Mouse (Mus musculus) heart, postnatal 0 days (tissue): ENCODE measurements at regions not wholly inside any gene's neighbourhood (a gene's known extent, or its start where the extent isn't known, plus 50 kb on each side); places are given as distances from the start of the nearest gene placed in this dataset.

Source experiments
- ATAC-seq: fragments of 200-750 bp; cut with Nextera tagmentation; 2 replicates; pipeline ENCODE4 v1.8.0; 2017; ENCODE audit warnings: low read depth, moderate number of reproducible peaks, moderate library complexity; ENCODE audit not compliant: insufficient read depth
- DNase-seq: peaks from one replicate; pipeline ENCODE4 v3.0.0-alpha.2; 2016; ENCODE audit warnings: low spot score
- H3K27ac ChIP-seq: fragments of 300-500 bp; sonication (generic); 2 replicates; pipeline ENCODE4 v1.5.1; 2014; ENCODE audit warnings: low read depth, mild to moderate bottlenecking
- H3K27me3 ChIP-seq: fragments of 300-500 bp; sonication (generic); 2 replicates; pipeline ENCODE4 v1.6.1; 2014; ENCODE audit warnings: low read length, mixed read lengths; ENCODE audit not compliant: control insufficient read depth, insufficient read depth
- H3K36me3 ChIP-seq: fragments of 300-500 bp; sonication (generic); replicated peaks from 2 replicates; pipeline ENCODE4 v1.6.1; 2014; ENCODE audit warnings: low read length, mixed read lengths; ENCODE audit not compliant: control insufficient read depth, insufficient read depth
- H3K4me1 ChIP-seq: fragments of 300-500 bp; sonication (generic); 2 replicates; pipeline ENCODE4 v1.6.1; 2014; ENCODE audit warnings: antibody characterized with exemption; ENCODE audit not compliant: control insufficient read depth, insufficient read depth
- H3K4me2 ChIP-seq: fragments of 300-500 bp; sonication (generic); 2 replicates; pipeline ENCODE4 v1.6.1; 2014; ENCODE audit warnings: low read depth, mild to moderate bottlenecking, low read length, moderate library complexity
- H3K4me3 ChIP-seq: fragments of 300-500 bp; sonication (generic); 2 replicates; pipeline ENCODE4 v1.5.1; 2014; ENCODE audit warnings: low read depth, low read length
- H3K9ac ChIP-seq: fragments of 300-500 bp; sonication (generic); replicated peaks from 2 replicates; pipeline ENCODE4 v1.6.1; 2014; ENCODE audit warnings: low read depth, low read length, mixed read lengths
- H3K9me3 ChIP-seq: fragments of 300-500 bp; sonication (generic); replicated peaks from 2 replicates; pipeline ENCODE4 v1.6.1; 2016; ENCODE audit warnings: low read length; ENCODE audit not compliant: control insufficient read depth
- CTCF ChIP-seq: IDR thresholded peaks from 2 replicates; pipeline ENCODE4 v1.5.1; 2016; ENCODE audit warnings: antibody characterized with exemption, control low read depth, low read depth
- EP300 ChIP-seq: IDR thresholded peaks from 2 replicates; pipeline ENCODE4 v1.6.1; 2016; ENCODE audit warnings: antibody characterized with exemption, low read depth
- WGBS: fragments of 180-500 bp; shearing (Covaris S2); extraction: QIAGEN DNeasy Blood & Tissue Kit; methylation state at CpG from one replicate; pipeline ENCODE4 v1.1.7; 2014; 5-methylcytosine and 5-hydroxymethylcytosine counted together

DNA sequence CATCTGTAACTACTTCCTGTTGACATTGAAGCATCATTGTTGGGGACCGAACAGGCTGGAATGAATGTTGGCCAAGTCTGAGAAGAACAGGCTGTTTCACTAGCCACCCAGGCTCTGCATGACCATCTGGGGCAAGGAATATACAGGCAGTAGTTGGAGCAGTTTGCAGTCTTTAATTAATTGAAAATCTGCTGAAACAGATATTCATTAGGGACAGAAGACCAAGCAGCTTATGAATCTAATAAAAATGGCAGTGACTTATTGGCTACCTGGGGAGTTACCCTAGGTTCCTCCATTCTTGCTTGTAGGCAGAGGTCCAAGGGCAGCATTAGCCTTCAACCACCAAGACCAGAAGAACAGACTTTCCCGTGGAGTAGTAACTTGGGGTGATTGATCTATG, 1262.2 kb downstream of the Dnajb9 start:
- Histone ChIP-seq H3K4me1 (no peaks in the 10 kb centered on the region), H3K36me3 (no peaks in the 10 kb centered on the region), H3K9ac (no peak overlapping the region), H3K4me3 (no peak overlapping the region), H3K4me2 (no peak overlapping the region), H3K27me3 (no peaks in the 10 kb centered on the region), H3K9me3 (no peaks in the 10 kb centered on the region), H3K27ac (no peak overlapping the region)
- 63% methylated on average over 2 of the region's 2 CpGs for WGBS
- TF ChIP-seq CTCF (no peak), EP300 (no peak)
- no peak for ATAC-seq
- DNase-seq, result no peak

- H3K9me3 ChIP-seq, result no peaks in the 10 kb centered on the region
- no peak overlapping the region for H3K27ac ChIP-seq
- 74% methylated on average over 2 of the region's 2 CpGs for WGBS
- ATAC-seq, result no peak
- no peak overlapping the region for H3K9ac ChIP-seq
- no peak for DNase-seq
- H3K36me3 ChIP-seq, result no peaks in the 10 kb centered on the region
- H3K4me2 ChIP-seq, result no peak overlapping the region
- H3K4me3 ChIP-seq, result no peak overlapping the region
- no peak for TF ChIP-seq EP300
- TF ChIP-seq CTCF, result no peak
- H3K4me1 ChIP-seq, result no peaks in the 10 kb centered on the region
- H3K27me3 ChIP-seq, result no peaks in the 10 kb centered on the region
Observed at GRCm38 (mm10) chr12:42914374-42914773, 1295.8 kb downstream of the Dnajb9 start.
